Mouse (Mus musculus) hematopoietic stem cell, adult 5-6 weeks (primary cell): ENCODE measurements at regions not wholly inside any gene's neighbourhood (a gene's known extent, or its start where the extent isn't known, plus 50 kb on each side); places are given as distances from the start of the nearest gene placed in this dataset.

Experiments
- ATAC-seq, 2 experiments: fragments of 125-278 bp in 1 of 2; replicated peaks in 1 of 2; 2 replicates each; pipeline ENCODE4 v1.8.0; 2016 to 2017; ENCODE audit warnings: inconsistent platforms in 2 of 2, mild to moderate bottlenecking in 2 of 2, moderate number of reproducible peaks in 2 of 2, low read depth in 1 of 2, moderate TSS enrichment in 1 of 2; ENCODE audit not compliant: low FRiP score in 2 of 2, poor library complexity in 2 of 2, severe bottlenecking in 2 of 2, insufficient read depth in 1 of 2, low TSS enrichment in 1 of 2

GRCm38 (mm10) chr4:33735442-33735966 lies 188.9 kb upstream of the Cnr1 start:
- ATAC-seq = 0 out of 4 replicates have a peak, but pooled peaks of 1 of the 2 experiments have one; percentile 13

GRCm38 (mm10) chr4:33736061-33736701 lies 188.2 kb upstream of the Cnr1 start:
- peak; percentile 35 to 58; a peak in 2 of 4 replicates for ATAC-seq

- ATAC-seq = no peak
These were observed 187.1 kb upstream of the Cnr1 start for GRCm38 (mm10) chr4:33737337-33737736.

- ATAC-seq = peak; percentile 38 to 56; a peak in 2 of 4 replicates
These were observed 186.5 kb upstream of the Cnr1 start for GRCm38 (mm10) chr4:33737859-33738417.

GRCm38 (mm10) chr4:33739211-33739904 lies 185.0 kb upstream of the Cnr1 start:
- no peak for ATAC-seq

GRCm38 (mm10) chr4:33740982-33741381 lies 183.4 kb upstream of the Cnr1 start:
- ATAC-seq = no peak

- ATAC-seq = no peak
These were observed 179.2 kb upstream of the Cnr1 start for GRCm38 (mm10) chr4:33745180-33745579.

- ATAC-seq = no peak
These were observed 177.0 kb upstream of the Cnr1 start for GRCm38 (mm10) chr4:33747316-33747895.

GRCm38 (mm10) chr4:33767721-33768120 lies 156.7 kb upstream of the Cnr1 start:
- no peak for ATAC-seq

- ATAC-seq = no peak
These were observed 138.4 kb upstream of the Cnr1 start for GRCm38 (mm10) chr4:33786027-33786426.

GRCm38 (mm10) chr4:33786958-33787357 lies 137.4 kb upstream of the Cnr1 start:
- ATAC-seq = peak in 1 of 2 experiments; percentile 14; a peak in 1 of 4 replicates

GRCm38 (mm10) chr4:33793398-33793797 lies 131.0 kb upstream of the Cnr1 start:
- ATAC-seq = no peak

- ATAC-seq = no peak
These were observed 128.9 kb upstream of the Cnr1 start for GRCm38 (mm10) chr4:33795461-33795860.

GRCm38 (mm10) chr4:33797964-33798363 lies 126.4 kb upstream of the Cnr1 start:
- no peak for ATAC-seq

GRCm38 (mm10) chr4:33798654-33799053 lies 125.7 kb upstream of the Cnr1 start:
- no peak for ATAC-seq

GRCm38 (mm10) chr4:33799110-33799509 lies 125.3 kb upstream of the Cnr1 start:
- no peak for ATAC-seq

- ATAC-seq = no peak
These were observed 124.6 kb upstream of the Cnr1 start for GRCm38 (mm10) chr4:33799831-33800230.

GRCm38 (mm10) chr4:33812338-33812737 lies 112.1 kb upstream of the Cnr1 start:
- 0 out of 4 replicates have a peak, but pooled peaks of 1 of the 2 experiments have one; percentile 27 for ATAC-seq
